Mouse (Mus musculus): ENCODE results near the gene Pex5. TPM values are rescaled to one million over a fixed set of nuclear protein-coding genes. Genes with fewer than 3 reads are reported as not detected.

Pex5 gene
- polyA plus RNA-seq, 1 experiment from 2014 or later: 28.5 TPM

- H3K36me3 ChIP-seq (ENCODE audit: insufficient read depth, low read length): no peaks in the 10 kb centered on the region
- no peaks in the 10 kb centered on the region for H3K4me1 ChIP-seq (ENCODE audit: insufficient read depth, low read depth, low read length)
- no peaks in the 10 kb centered on the region for H3K9me3 ChIP-seq (ENCODE audit: low read length)
- DNase-seq (ENCODE audit: low spot score) (no peak), ATAC-seq (no peak)
- no peak overlapping the region for H3K27ac ChIP-seq (ENCODE audit: low read length)
- H3K27me3 ChIP-seq (replicated peaks; ENCODE audit: insufficient read depth, low read length): no peaks in the 10 kb centered on the region
- no peak overlapping the region for H3K4me3 ChIP-seq (ENCODE audit: low read depth, low read length)
- H3K9ac ChIP-seq (replicated peaks; ENCODE audit: low read depth): no peak overlapping the region
- 48% methylated on average over 3 of the region's 3 CpGs for WGBS
- no peak overlapping the region for H3K4me2 ChIP-seq (replicated peaks; ENCODE audit: low read depth, low read length)
- TF ChIP-seq EP300 (IDR thresholded peaks at IDR 0.05): no peak
- no peak for TF ChIP-seq CTCF (IDR thresholded peaks at IDR 0.05)
Measured at GRCm38 (mm10) chr6:124451995-124452394, 37.1 kb upstream of the Pex5 start.

- no peaks in the 10 kb centered on the region for H3K27me3 ChIP-seq (replicated peaks; ENCODE audit: insufficient read depth, low read length)
- DNase-seq (ENCODE audit: low spot score) (no peak), ATAC-seq (no peak)
- WGBS: 68% methylated on average over 18 of the region's 18 CpGs
- H3K36me3 ChIP-seq (ENCODE audit: insufficient read depth, low read length): no peaks in the 10 kb centered on the region
- no peak overlapping the region for H3K4me3 ChIP-seq (ENCODE audit: low read depth, low read length)
- TF ChIP-seq CTCF (IDR thresholded peaks at IDR 0.05) (no peak), EP300 (IDR thresholded peaks at IDR 0.05) (no peak)
- no peak overlapping the region for H3K4me2 ChIP-seq (replicated peaks; ENCODE audit: low read depth, low read length)
- H3K27ac ChIP-seq (ENCODE audit: low read length): no peak overlapping the region
- H3K9ac ChIP-seq (replicated peaks; ENCODE audit: low read depth): no peak overlapping the region
- no peaks in the 10 kb centered on the region for H3K4me1 ChIP-seq (ENCODE audit: insufficient read depth, low read depth, low read length)
- H3K9me3 ChIP-seq (ENCODE audit: low read length): no peaks in the 10 kb centered on the region
Measured at GRCm38 (mm10) chr6:124449668-124450383, 35.0 kb upstream of the Pex5 start.

- H3K4me1 ChIP-seq (ENCODE audit: insufficient read depth, low read depth, low read length): no peaks in the 10 kb centered on the region
- no peaks in the 10 kb centered on the region for H3K27me3 ChIP-seq (replicated peaks; ENCODE audit: insufficient read depth, low read length)
- 90% methylated on average over 16 of the region's 16 CpGs for WGBS
- H3K4me3 ChIP-seq (ENCODE audit: low read depth, low read length): no peak overlapping the region
- TF ChIP-seq CTCF (IDR thresholded peaks at IDR 0.05) (no peak), EP300 (IDR thresholded peaks at IDR 0.05) (no peak)
- no peaks in the 10 kb centered on the region for H3K9me3 ChIP-seq (ENCODE audit: low read length)
- no peaks in the 10 kb centered on the region for H3K36me3 ChIP-seq (ENCODE audit: insufficient read depth, low read length)
- H3K9ac ChIP-seq (replicated peaks; ENCODE audit: low read depth): no peak overlapping the region
- no peak for DNase-seq (ENCODE audit: low spot score)
- no peak overlapping the region for H3K27ac ChIP-seq (ENCODE audit: low read length)
- H3K4me2 ChIP-seq (replicated peaks; ENCODE audit: low read depth, low read length): no peak overlapping the region
- ATAC-seq: no peak
Measured at GRCm38 (mm10) chr6:124448959-124449667, 34.2 kb upstream of the Pex5 start.

- H3K4me2 ChIP-seq (replicated peaks; ENCODE audit: low read depth, low read length): no peak overlapping the region
- H3K9me3 ChIP-seq (ENCODE audit: low read length): no peaks in the 10 kb centered on the region
- H3K4me3 ChIP-seq (ENCODE audit: low read depth, low read length): no peak overlapping the region
- WGBS: 71% methylated on average over 10 of the region's 10 CpGs
- no peak for DNase-seq (ENCODE audit: low spot score)
- H3K4me1 ChIP-seq (ENCODE audit: insufficient read depth, low read depth, low read length): no peaks in the 10 kb centered on the region
- TF ChIP-seq EP300 (IDR thresholded peaks at IDR 0.05): no peak
- peak; percentile 56 for TF ChIP-seq CTCF (IDR thresholded peaks at IDR 0.05)
- H3K36me3 ChIP-seq (ENCODE audit: insufficient read depth, low read length): no peaks in the 10 kb centered on the region
- no peak overlapping the region for H3K27ac ChIP-seq (ENCODE audit: low read length)
- ATAC-seq: no peak
- H3K9ac ChIP-seq (replicated peaks; ENCODE audit: low read depth): no peak overlapping the region
- H3K27me3 ChIP-seq (replicated peaks; ENCODE audit: insufficient read depth, low read length): no peaks in the 10 kb centered on the region
Measured at GRCm38 (mm10) chr6:124448186-124448852, 33.5 kb upstream of the Pex5 start.

GRCm38 (mm10) chr6:124447356-124447755 lies 32.5 kb upstream of the Pex5 start:
- 69% methylated on average over 2 of the region's 2 CpGs for WGBS
- Histone ChIP-seq H3K9me3 (ENCODE audit: low read length) (no peaks in the 10 kb centered on the region), H3K4me3 (ENCODE audit: low read depth, low read length) (no peak overlapping the region), H3K4me1 (ENCODE audit: insufficient read depth, low read depth, low read length) (no peaks in the 10 kb centered on the region), H3K4me2 (replicated peaks; ENCODE audit: low read depth, low read length) (no peak overlapping the region), H3K36me3 (ENCODE audit: insufficient read depth, low read length) (no peaks in the 10 kb centered on the region), H3K27ac (ENCODE audit: low read length) (no peak overlapping the region), H3K27me3 (replicated peaks; ENCODE audit: insufficient read depth, low read length) (no peaks in the 10 kb centered on the region), H3K9ac (replicated peaks; ENCODE audit: low read depth) (no peak overlapping the region)
- ATAC-seq (no peak), DNase-seq (ENCODE audit: low spot score) (no peak)
- TF ChIP-seq EP300 (IDR thresholded peaks at IDR 0.05): no peak
- no peak for TF ChIP-seq CTCF (IDR thresholded peaks at IDR 0.05)

GRCm38 (mm10) chr6:124446459-124446858 lies 31.6 kb upstream of the Pex5 start:
- Histone ChIP-seq H3K4me3 (ENCODE audit: low read depth, low read length) (no peak overlapping the region), H3K9ac (replicated peaks; ENCODE audit: low read depth) (no peak overlapping the region), H3K9me3 (ENCODE audit: low read length) (no peaks in the 10 kb centered on the region), H3K27ac (ENCODE audit: low read length) (no peak overlapping the region), H3K36me3 (ENCODE audit: insufficient read depth, low read length) (no peaks in the 10 kb centered on the region), H3K27me3 (replicated peaks; ENCODE audit: insufficient read depth, low read length) (no peaks in the 10 kb centered on the region), H3K4me2 (replicated peaks; ENCODE audit: low read depth, low read length) (no peak overlapping the region), H3K4me1 (ENCODE audit: insufficient read depth, low read depth, low read length) (no peaks in the 10 kb centered on the region)
- no peak for DNase-seq (ENCODE audit: low spot score)
- ATAC-seq: no peak
- TF ChIP-seq CTCF (IDR thresholded peaks at IDR 0.05) (no peak), EP300 (IDR thresholded peaks at IDR 0.05) (no peak)
- WGBS: 94% methylated on average over 9 of the region's 9 CpGs
